Mouse (Mus musculus) mouse trophoblast stem cell (cell line): ENCODE measurements around the gene Adprh.
"Not testable (repeated sequence)": the region's sequence is repeated elsewhere in the genome, so short reads cannot be mapped to it uniquely, and the experiment has no call there.

ENCODE experiments used
- in situ Hi-C, 2 experiments: fragments of 300-500 bp; cut with MseI, MboI; formaldehyde crosslinking; loops; 2 replicates in 1 of 2; 3 replicates in 1 of 2; pipeline ENCODE4 v1.15.1; 2025

Gene Adprh

DNA sequence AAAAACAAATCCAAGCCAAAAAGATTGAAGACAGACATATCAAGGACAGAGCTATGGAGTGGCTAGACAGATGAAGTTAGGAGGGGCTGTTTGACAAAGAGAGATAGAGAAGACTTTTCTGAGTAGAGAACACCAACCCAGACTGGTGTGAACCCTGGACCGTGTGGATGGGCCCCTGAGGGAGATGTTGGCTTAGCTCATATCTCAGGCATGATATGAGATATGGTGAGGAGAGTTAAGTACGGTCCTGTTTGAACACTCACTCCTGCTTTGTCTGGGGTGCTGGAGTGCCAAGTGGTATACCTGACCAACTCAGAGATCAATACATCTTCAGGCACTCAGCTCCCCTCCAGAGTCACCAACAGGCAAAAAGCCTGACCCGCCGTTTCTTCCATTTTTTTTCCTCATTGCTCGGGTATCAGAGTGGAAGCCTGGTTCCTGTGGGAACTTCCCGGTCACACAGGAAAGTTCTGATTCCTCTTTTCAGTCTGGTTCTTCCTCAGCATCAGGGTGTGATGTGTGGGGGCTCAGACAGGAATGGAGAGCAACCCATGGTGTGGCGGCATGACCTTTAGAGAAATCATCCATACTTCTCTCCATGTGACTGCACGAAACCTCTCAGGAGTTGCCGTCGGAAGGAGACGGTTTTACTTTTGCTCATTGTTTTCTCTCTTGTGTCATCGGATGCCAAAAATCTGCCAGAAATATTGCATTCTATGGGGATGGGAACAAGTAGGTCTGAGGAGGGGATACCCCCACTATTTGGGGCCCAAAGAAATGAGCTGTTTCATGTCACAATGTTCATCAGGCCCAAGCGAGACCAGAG is 14.8 kb upstream of the Adprh start:
- in situ Hi-C loops, result no loop called here

DNA sequence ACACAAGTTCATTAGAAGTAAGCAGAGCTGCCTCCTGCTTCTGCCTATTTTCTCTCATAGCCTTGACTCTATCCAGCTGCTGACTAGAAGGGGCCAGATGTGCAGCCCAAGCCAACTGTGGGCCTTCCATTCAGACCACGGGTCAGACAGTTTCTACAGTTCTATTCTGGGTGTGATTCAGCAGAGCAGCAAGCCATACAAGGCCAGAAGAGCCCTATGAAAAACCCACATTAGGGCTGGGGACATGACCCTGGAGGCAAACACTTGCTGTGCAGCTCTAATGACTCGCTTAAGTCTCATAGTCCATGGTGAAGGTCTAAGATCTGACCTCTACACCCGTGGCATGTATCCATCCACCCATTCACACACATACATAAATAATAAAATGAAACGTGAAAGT is 13.6 kb upstream of the Adprh start:
- in situ Hi-C loops, result no loop called here

- in situ Hi-C loops, result no loop called here
Observed at GRCm38 (mm10) chr16:38463305-38463704, 10.8 kb upstream of the Adprh start.

GRCm38 (mm10) chr16:38462161-38462560 is 9.7 kb upstream of the Adprh start:
- in situ Hi-C loops, result no loop called here

GRCm38 (mm10) chr16:38461749-38462148 is 9.2 kb upstream of the Adprh start:
- in situ Hi-C loops, result no loop called here

- in situ Hi-C loops, result no loop called here
Observed at GRCm38 (mm10) chr16:38459990-38460389, 7.5 kb upstream of the Adprh start.

GRCm38 (mm10) chr16:38458600-38459280 is 6.2 kb upstream of the Adprh start:
- in situ Hi-C loops, result no loop called here

DNA sequence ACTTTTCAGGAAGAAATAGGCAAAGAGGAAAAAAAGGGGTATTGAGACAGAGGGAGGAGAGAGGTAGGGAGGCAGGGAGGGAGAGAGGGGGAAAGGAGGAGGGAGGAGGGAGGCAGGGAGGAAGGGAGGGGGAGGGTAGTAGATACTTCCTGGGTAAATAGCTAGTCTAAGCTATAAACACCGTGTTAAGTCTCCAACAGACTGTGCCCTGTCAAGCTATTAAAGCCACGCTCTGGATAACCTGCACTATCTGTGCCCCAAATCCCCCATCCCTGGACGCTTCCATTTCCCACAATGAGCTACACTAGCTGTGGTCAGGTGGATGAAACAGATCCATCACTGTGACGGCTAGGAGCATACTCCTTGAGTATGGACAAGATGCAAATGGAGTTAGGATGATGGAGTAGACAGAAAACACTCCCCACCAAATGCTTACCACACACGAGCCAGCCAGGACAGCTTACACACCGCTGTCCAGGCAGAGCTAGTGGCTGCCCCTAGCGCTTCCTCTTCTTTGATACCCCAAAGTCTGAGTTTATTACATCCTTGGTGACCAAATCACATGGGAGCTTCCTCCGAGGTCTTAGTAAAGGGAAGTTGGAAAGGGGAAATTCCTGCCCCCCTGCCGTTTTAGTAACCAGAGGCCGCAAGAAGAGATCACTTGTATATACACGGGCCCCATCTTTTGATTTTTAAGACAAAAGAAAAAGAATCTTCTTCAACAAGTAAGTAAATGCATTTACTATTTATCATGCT is 4.5 kb upstream of the Adprh start:
- in situ Hi-C loops, result no loop called here

- in situ Hi-C loops, result no loop called here
Observed at GRCm38 (mm10) chr16:38455511-38456418, 3.3 kb upstream of the Adprh start, which contains the start of gene Cd80. Cd80 (plus strand) TSS chr16:38455561.

DNA sequence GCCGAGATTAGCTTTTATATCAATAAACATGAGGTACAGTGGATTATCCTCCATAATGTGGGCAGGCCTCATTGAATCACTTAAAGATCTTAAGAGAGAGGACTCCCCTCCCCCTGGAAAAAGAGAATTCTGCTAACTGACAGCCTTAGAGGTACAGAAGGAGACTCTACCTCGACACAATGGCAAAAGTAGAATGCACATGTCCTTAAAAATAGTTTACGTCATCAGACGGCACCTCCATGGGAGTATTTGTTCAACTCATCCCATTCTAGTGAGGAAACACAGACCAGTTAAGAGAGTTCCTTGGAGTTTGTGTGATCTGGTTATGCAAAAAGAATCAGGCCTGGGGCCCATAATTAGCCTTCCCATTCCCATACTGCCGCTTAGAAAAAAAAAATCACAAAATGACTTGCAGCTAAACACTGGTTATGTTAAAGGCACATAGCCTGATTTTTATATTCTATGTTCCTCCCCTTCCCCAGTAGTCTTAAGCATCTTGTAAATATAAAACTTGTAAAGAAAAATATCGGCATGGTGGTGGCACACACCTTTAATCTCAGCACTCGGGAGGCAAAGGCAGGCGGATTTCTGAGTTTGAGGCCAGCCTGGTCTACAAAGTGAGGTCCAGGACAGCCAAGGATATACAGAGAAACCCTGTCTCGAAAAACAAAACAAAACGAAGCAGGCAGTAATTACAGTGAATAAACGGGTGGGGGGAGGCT is 2.2 kb upstream of the Adprh start:
- in situ Hi-C loops, result no loop called here

GRCm38 (mm10) chr16:38453952-38454351 is 1.4 kb upstream of the Adprh start:
- in situ Hi-C loops, result no loop called here

- in situ Hi-C loops, result no loop called here
Observed at GRCm38 (mm10) chr16:38453203-38453553, 675 bp upstream of the Adprh start.

DNA sequence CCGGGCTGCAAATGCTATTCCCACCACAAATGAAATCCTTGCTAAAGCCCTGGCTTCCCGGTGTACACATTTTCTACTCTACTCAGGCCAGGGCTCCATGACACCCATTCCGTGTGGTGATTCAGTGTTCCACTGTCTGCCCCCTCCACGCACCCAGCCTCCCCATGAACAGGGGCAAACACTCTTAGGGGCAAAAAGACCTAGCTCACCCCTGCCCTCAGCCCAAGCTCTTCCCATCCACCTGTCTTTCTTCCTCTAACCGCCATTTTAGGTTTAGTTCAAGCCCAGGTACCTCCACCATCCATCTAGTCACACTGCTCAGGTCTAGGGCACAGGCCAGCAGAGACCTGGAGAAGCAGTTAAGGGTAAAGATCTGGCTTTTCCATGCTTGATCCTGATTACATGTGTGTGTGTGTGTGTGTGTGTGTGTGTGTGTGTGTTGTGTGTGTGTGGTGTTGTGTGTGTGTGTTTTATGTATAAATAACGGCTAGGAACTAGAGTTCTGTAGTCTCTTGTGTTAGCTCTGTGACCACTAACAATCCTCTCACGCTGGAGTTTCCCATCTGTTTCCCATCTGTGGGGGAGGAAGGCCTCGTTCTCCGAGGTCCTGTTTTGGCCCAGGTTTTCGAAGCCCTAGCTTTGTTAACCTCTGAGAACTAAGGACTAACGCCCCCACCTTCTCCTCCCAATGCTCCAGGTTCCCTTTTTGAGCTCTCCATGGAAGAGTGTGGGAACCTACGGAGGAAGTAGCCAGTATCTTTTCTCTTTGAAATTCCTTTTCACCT is 890 bp downstream of the Adprh start:
- in situ Hi-C loops, result no loop called here

- in situ Hi-C loops, result no loop called here
Observed at GRCm38 (mm10) chr16:38450707-38451106, 1.8 kb downstream of the Adprh start.

GRCm38 (mm10) chr16:38448458-38448857 is 4.0 kb downstream of the Adprh start:
- in situ Hi-C loops, result no loop called here

DNA sequence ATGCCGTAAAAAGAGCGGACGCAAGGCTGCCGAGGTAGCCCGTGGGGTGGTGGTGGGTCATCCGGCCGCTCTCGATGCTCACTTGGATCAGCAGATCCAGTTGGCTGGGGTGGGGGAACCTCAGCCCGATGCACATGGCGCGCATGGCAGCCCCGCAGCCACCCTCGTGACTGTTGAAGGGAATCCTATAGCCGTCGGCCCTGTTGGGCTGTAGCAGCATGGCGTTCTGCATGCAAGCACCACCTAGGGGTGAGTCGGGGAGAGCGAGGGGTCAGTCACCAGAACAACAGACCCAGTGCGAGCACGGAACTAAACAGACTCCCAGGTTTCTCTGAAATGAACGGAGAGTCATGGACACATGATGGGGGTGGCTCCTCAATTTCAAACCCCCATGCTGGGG is 5.1 kb downstream of the Adprh start:
- in situ Hi-C loops, result no loop called here

DNA sequence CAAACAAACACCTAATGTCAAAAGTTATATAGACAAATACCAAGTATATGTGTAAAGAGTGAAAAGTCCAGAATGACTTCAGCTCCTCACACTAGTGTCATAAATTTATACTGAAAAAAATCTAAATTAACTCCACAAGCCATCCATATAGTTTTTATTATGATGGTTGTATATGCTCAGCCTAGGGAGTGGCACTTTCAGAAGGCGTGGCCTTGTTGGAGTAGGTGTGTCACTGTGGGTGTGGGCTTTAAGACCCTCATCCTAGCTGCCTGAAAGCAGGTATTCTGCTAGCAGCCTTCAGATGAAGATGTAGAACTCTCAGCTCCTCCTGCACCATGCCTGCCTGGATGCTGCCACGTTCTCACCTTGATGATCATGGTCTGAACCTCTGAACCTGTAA is 6.4 kb downstream of the Adprh start:
- in situ Hi-C loops, result not testable (repeated sequence)

DNA sequence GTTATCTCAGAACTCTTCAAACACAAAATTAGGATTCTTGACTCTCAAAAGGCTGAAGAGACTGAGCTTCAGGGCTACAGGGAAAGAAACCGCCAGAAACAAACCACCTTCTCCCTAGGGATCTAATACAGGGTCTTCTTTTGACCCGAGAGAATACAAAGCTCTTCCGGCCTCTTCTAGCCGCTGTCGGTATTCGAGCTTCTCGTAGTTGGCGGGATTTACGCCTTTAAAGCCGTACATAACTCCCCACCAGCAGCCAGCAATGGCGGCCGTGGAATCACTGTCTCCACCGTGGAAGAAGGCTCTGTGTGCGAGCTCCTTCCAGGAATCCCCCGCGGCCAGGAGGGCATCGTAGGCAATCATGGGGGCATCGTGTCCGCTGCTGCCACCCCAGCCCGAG is 6.9 kb downstream of the Adprh start:
- in situ Hi-C loops, result no loop called here

- in situ Hi-C loops, result no loop called here
Observed at GRCm38 (mm10) chr16:38445046-38445445, 7.5 kb downstream of the Adprh start.
